Mouse (Mus musculus): Measurements from ENCODE around the gene Gja5. TPM values are rescaled to one million over a fixed set of nuclear protein-coding genes. Genes with fewer than 3 reads are reported as not detected.

Gja5 gene
- polyA plus RNA-seq, 1 experiment from 2014 or later: 8.2 TPM

DNA sequence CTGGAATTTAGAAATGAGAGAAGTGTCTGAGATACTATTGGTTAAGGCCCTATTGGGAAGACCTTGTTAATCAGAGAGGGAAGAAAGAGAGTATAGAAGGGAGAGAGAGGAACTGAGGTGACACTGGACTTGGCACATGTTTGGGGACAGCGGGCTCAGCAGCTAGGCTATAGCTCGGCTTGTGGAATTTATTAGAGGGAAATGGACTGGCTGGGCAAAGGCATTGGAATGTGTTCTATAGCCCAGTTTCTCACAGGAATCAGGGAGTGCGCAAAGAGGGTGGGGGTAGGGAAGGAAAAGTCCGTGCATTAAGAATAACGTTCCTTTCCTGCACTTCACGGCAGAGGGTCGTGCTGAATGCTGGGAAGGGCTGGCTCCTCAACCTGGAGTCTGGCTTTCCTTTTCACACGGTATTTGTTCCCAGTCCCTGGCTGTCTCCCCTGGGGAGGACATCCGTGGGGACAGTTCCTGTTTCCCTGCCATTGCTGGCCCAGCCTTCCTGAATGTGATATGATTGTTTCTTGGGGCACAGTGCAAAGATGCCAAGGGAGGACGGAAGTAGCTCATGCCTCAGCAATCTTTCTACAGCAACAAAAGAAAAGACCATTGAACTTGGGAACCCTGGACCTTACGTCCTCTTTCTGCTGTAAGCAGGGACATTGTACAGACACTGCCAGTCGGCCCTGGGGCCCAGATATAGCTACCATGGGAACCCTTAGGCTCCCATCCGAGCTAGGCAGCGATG is 49.2 kb downstream of the Gja5 start:
- Histone ChIP-seq H3K27ac (replicated peaks; ENCODE audit: low read depth, low read length) (no peak overlapping the region), H3K9me3 (ENCODE audit: control insufficient read depth, low read length) (no peaks in the 10 kb centered on the region), H3K27me3 (replicated peaks; ENCODE audit: control insufficient read depth, insufficient read depth, low read length) (no peaks in the 10 kb centered on the region), H3K4me1 (ENCODE audit: control insufficient read depth, insufficient read depth, low read length) (no peaks in the 10 kb centered on the region), H3K4me2 (ENCODE audit: low read depth, low read length) (peak overlapping the region; percentile 14; the same call in 1 of the 2 replicates), H3K4me3 (ENCODE audit: low read depth, low read length) (no peak overlapping the region), H3K36me3 (ENCODE audit: control insufficient read depth, insufficient read depth, low read length) (no peaks in the 10 kb centered on the region), H3K9ac (ENCODE audit: low read depth, low read length) (no peak overlapping the region)
- WGBS: 38% methylated on average over 14 of the region's 14 CpGs
- no peak for ATAC-seq (ENCODE audit: low read depth)
- DNase-seq (ENCODE audit: low spot score): no peak

DNA sequence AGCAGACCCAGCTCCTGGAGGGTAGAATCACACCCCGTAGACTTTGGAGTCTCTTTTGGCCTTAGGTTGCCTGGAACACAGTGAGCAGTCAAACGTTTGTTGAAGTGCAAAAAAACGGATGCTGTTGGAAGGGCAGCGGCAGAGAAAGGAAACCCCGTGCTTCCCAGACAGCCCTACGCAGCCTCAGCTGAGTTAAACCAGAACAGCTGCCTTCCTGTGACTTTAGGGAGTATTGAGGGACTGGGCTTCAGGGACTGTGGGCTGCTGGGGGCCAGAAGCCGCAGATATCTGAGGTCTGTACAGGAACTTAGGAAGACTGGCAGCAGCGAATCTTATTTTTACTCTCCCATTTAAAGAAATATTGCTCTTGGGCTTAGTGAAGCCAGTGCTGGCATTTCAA is 56.1 kb downstream of the Gja5 start:
- ATAC-seq (ENCODE audit: low read depth): peak; percentile 44; the same call in 1 of the 2 replicates
- Histone ChIP-seq H3K36me3 (ENCODE audit: control insufficient read depth, insufficient read depth, low read length) (no peaks in the 10 kb centered on the region), H3K4me3 (ENCODE audit: low read depth, low read length) (no peak overlapping the region; the same call in 1 of the 2 replicates), H3K4me2 (ENCODE audit: low read depth, low read length) (peak overlapping the region; percentile 23; the same call in 1 of the 2 replicates), H3K4me1 (ENCODE audit: control insufficient read depth, insufficient read depth, low read length) (0 out of 2 replicates have a peak, but pooled peaks cover 4% of the 10 kb centered on the region), H3K9me3 (ENCODE audit: control insufficient read depth, low read length) (no peaks in the 10 kb centered on the region), H3K27me3 (replicated peaks; ENCODE audit: control insufficient read depth, insufficient read depth, low read length) (no peaks in the 10 kb centered on the region), H3K27ac (replicated peaks; ENCODE audit: low read depth, low read length) (no peak overlapping the region), H3K9ac (ENCODE audit: low read depth, low read length) (peak overlapping the region; percentile 19)
- DNase-seq (ENCODE audit: low spot score): peak; percentile 53
- WGBS: 19% methylated on average over 8 of the region's 8 CpGs

- ATAC-seq (ENCODE audit: low read depth): no peak
- H3K27me3 ChIP-seq (replicated peaks; ENCODE audit: control insufficient read depth, insufficient read depth, low read length): no peaks in the 10 kb centered on the region
- no peaks in the 10 kb centered on the region for H3K36me3 ChIP-seq (ENCODE audit: control insufficient read depth, insufficient read depth, low read length)
- no peak overlapping the region for H3K27ac ChIP-seq (replicated peaks; ENCODE audit: low read depth, low read length)
- no peak overlapping the region for H3K4me2 ChIP-seq (ENCODE audit: low read depth, low read length)
- no peak overlapping the region for H3K4me3 ChIP-seq (ENCODE audit: low read depth, low read length)
- DNase-seq (ENCODE audit: low spot score): no peak
- 0 out of 2 replicates have a peak, but pooled peaks cover 4% of the 10 kb centered on the region for H3K4me1 ChIP-seq (ENCODE audit: control insufficient read depth, insufficient read depth, low read length)
- WGBS: 66% methylated on average over 12 of the region's 12 CpGs
- no peak overlapping the region for H3K9ac ChIP-seq (ENCODE audit: low read depth, low read length)
- no peaks in the 10 kb centered on the region for H3K9me3 ChIP-seq (ENCODE audit: control insufficient read depth, low read length)
Measured at GRCm38 (mm10) chr3:96963088-96964034, 58.9 kb downstream of the Gja5 start.

DNA sequence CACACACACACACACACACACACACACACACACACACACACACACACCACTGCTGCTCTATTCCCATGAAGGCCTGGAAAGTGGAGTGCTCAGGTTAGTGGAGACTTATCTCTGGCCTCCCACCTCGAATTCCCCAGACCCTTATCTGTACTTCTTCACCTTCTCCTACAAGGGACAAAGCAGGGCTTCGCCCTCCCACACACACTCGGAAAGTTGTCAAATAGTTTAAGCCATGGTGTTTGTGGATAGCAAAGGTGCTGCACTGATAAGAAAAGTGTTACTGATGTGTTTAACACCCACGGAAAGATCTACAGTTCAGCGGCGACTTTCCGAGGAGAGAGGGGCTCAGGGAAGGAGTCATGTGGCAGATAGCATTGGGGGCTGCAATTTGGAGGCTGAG is 66.5 kb downstream of the Gja5 start:
- 67% methylated on average over 7 of the region's 7 CpGs for WGBS
- no peak overlapping the region for H3K4me2 ChIP-seq (ENCODE audit: low read depth, low read length)
- no peaks in the 10 kb centered on the region for H3K36me3 ChIP-seq (ENCODE audit: control insufficient read depth, insufficient read depth, low read length)
- H3K27ac ChIP-seq (replicated peaks; ENCODE audit: low read depth, low read length): no peak overlapping the region
- ATAC-seq (ENCODE audit: low read depth) (no peak), DNase-seq (ENCODE audit: low spot score) (no peak)
- H3K27me3 ChIP-seq (replicated peaks; ENCODE audit: control insufficient read depth, insufficient read depth, low read length): no peaks in the 10 kb centered on the region
- H3K9me3 ChIP-seq (ENCODE audit: control insufficient read depth, low read length): no peaks in the 10 kb centered on the region
- H3K9ac ChIP-seq (ENCODE audit: low read depth, low read length): no peak overlapping the region
- no peaks in the 10 kb centered on the region for H3K4me1 ChIP-seq (ENCODE audit: control insufficient read depth, insufficient read depth, low read length)
- H3K4me3 ChIP-seq (ENCODE audit: low read depth, low read length): no peak overlapping the region

- Histone ChIP-seq H3K27me3 (replicated peaks; ENCODE audit: control insufficient read depth, insufficient read depth, low read length) (no peaks in the 10 kb centered on the region), H3K4me3 (ENCODE audit: low read depth, low read length) (no peak overlapping the region), H3K4me1 (ENCODE audit: control insufficient read depth, insufficient read depth, low read length) (no peaks in the 10 kb centered on the region), H3K9ac (ENCODE audit: low read depth, low read length) (no peak overlapping the region), H3K36me3 (ENCODE audit: control insufficient read depth, insufficient read depth, low read length) (no peaks in the 10 kb centered on the region), H3K4me2 (ENCODE audit: low read depth, low read length) (no peak overlapping the region), H3K27ac (replicated peaks; ENCODE audit: low read depth, low read length) (no peak overlapping the region), H3K9me3 (ENCODE audit: control insufficient read depth, low read length) (no peaks in the 10 kb centered on the region)
- ATAC-seq (ENCODE audit: low read depth) (no peak), DNase-seq (ENCODE audit: low spot score) (no peak)
- WGBS: 82% methylated on average over 7 of the region's 7 CpGs
Measured at GRCm38 (mm10) chr3:96974467-96974866, 70.0 kb downstream of the Gja5 start.

GRCm38 (mm10) chr3:96975628-96976027 is 71.1 kb downstream of the Gja5 start:
- Histone ChIP-seq H3K4me1 (ENCODE audit: control insufficient read depth, insufficient read depth, low read length) (no peaks in the 10 kb centered on the region), H3K4me3 (ENCODE audit: low read depth, low read length) (no peak overlapping the region), H3K9ac (ENCODE audit: low read depth, low read length) (no peak overlapping the region), H3K27ac (replicated peaks; ENCODE audit: low read depth, low read length) (no peak overlapping the region), H3K36me3 (ENCODE audit: control insufficient read depth, insufficient read depth, low read length) (no peaks in the 10 kb centered on the region), H3K4me2 (ENCODE audit: low read depth, low read length) (no peak overlapping the region), H3K27me3 (replicated peaks; ENCODE audit: control insufficient read depth, insufficient read depth, low read length) (no peaks in the 10 kb centered on the region), H3K9me3 (ENCODE audit: control insufficient read depth, low read length) (no peaks in the 10 kb centered on the region)
- no peak for DNase-seq (ENCODE audit: low spot score)
- no peak for ATAC-seq (ENCODE audit: low read depth)
- WGBS: 80% methylated on average over 10 of the region's 10 CpGs

GRCm38 (mm10) chr3:96977507-96977906 is 73.0 kb downstream of the Gja5 start:
- no peak overlapping the region for H3K4me3 ChIP-seq (ENCODE audit: low read depth, low read length)
- 95% methylated on average over 2 of the region's 2 CpGs for WGBS
- DNase-seq (ENCODE audit: low spot score) (no peak), ATAC-seq (ENCODE audit: low read depth) (no peak)
- H3K27me3 ChIP-seq (replicated peaks; ENCODE audit: control insufficient read depth, insufficient read depth, low read length): no peaks in the 10 kb centered on the region
- no peaks in the 10 kb centered on the region for H3K36me3 ChIP-seq (ENCODE audit: control insufficient read depth, insufficient read depth, low read length)
- no peak overlapping the region for H3K9ac ChIP-seq (ENCODE audit: low read depth, low read length)
- no peak overlapping the region for H3K4me2 ChIP-seq (ENCODE audit: low read depth, low read length)
- no peak overlapping the region for H3K27ac ChIP-seq (replicated peaks; ENCODE audit: low read depth, low read length)
- H3K4me1 ChIP-seq (ENCODE audit: control insufficient read depth, insufficient read depth, low read length): no peaks in the 10 kb centered on the region
- no peaks in the 10 kb centered on the region for H3K9me3 ChIP-seq (ENCODE audit: control insufficient read depth, low read length)

DNA sequence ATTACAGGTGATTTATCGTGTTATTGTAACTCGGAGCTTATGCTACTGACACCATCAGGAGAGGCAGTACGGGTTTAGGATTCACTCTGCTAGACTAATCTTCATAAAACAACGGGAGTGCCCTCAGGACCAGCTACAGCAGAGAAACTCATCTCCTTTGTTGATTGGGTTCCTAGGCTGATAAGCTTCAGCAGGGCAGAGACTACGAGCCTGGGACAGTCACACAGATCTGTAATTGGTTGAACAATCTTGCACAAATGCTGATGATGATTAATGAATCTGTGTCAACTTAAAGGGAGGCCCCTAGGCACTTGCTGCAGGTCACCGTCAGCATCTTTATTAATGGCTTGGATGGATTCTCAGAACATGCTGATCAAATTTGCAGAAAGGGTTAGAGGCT is 74.0 kb downstream of the Gja5 start:
- ATAC-seq (ENCODE audit: low read depth): no peak
- whole genome bisulfite sequencing: 53% methylated on average over 6 of the region's 6 CpGs
- no peak overlapping the region for H3K4me2 ChIP-seq (ENCODE audit: low read depth, low read length)

More for the DNA sequence above, 74.0 kb downstream of the Gja5 start:
- Histone ChIP-seq H3K4me3 (ENCODE audit: low read depth, low read length) (no peak overlapping the region), H3K27me3 (replicated peaks; ENCODE audit: control insufficient read depth, insufficient read depth, low read length) (no peaks in the 10 kb centered on the region), H3K27ac (replicated peaks; ENCODE audit: low read depth, low read length) (no peak overlapping the region), H3K36me3 (ENCODE audit: control insufficient read depth, insufficient read depth, low read length) (no peaks in the 10 kb centered on the region), H3K9me3 (ENCODE audit: control insufficient read depth, low read length) (no peaks in the 10 kb centered on the region), H3K4me1 (ENCODE audit: control insufficient read depth, insufficient read depth, low read length) (no peaks in the 10 kb centered on the region), H3K9ac (ENCODE audit: low read depth, low read length) (no peak overlapping the region)
- no peak for DNase-seq (ENCODE audit: low spot score)
